Mouse (Mus musculus): ENCODE measurements at regions not wholly inside any gene's neighbourhood (a gene's known extent, or its start where the extent isn't known, plus 50 kb on each side); places are given as distances from the start of the nearest gene placed in this dataset.

DNA sequence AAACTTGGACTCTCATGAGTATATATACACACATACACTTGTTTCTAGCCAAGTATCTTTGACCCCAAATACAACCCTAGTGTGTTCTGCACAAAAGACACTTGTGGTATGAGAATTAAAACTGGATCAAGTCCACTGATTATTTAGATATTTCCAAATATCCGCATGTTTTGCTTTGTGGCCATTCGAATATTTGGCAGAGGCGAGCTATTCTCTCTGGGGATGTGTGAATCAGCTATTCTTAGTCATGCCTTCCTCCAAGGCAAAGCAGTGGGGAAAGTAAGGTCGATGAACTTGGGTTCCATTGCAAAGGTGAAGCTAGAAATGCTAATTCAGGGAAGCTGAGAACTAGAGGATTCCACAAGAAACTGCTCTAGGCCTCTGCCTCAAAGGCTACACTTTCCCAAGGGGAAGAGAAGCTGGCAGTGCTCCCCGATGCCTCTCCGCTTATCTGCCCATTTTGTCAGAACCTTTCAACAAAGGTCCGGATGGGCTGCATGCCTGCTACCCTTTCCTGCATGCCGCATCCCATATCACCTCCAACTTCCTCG is 154.4 kb downstream of the Snx19 start:
- DNase-seq (ENCODE audit: low read depth) = no peak

GRCm38 (mm10) chr9:30580500-30580899 is 153.6 kb downstream of the Snx19 start:
- DNase-seq (ENCODE audit: low read depth) = no peak

GRCm38 (mm10) chr9:30578213-30578612 is 151.3 kb downstream of the Snx19 start:
- no peak for DNase-seq (ENCODE audit: low read depth)

DNA sequence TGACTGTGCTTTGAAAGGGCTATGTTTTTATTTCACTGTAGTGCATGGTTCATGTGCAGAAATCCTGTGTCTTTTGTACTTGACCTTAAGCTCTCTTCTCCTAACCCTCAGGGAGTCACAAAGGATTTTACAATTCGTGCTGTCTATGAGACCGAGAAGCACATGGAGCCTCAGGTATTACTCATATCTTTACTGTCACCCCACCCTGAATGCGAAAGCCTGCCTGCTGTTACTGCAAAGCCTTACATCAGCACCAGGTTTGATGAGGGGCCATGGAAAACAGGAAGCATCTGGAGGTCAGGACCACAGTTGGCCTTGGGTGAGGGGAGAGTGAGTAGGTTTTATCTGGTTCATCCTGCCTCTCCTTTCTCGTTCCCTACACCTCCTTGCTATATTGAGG is 150.3 kb downstream of the Snx19 start:
- DNase-seq (ENCODE audit: low read depth) = no peak

DNA sequence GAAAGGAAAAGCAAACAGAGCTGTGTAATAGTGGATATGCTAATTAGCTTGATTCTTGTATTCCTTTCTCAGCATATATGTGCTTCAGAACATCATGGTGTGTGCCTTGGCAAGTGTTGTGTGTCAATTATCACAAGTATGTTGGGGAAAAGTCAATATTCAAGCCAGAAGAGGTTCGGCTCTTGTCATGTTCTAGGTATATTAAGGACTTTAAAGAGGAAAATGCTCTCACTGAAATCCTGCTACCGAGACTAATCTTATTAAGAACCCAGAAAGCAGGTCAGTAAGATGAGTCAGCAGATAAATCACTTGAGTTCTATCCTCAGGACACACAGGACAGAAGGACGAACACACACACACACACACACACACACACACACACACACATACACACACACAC is 148.6 kb downstream of the Snx19 start:
- DNase-seq (ENCODE audit: low read depth) = no peak

GRCm38 (mm10) chr9:30573294-30573693 is 146.4 kb downstream of the Snx19 start:
- no peak for DNase-seq (ENCODE audit: low read depth)

- DNase-seq (ENCODE audit: low read depth) = no peak
Observed at GRCm38 (mm10) chr9:30571014-30571413, 144.1 kb downstream of the Snx19 start.

DNA sequence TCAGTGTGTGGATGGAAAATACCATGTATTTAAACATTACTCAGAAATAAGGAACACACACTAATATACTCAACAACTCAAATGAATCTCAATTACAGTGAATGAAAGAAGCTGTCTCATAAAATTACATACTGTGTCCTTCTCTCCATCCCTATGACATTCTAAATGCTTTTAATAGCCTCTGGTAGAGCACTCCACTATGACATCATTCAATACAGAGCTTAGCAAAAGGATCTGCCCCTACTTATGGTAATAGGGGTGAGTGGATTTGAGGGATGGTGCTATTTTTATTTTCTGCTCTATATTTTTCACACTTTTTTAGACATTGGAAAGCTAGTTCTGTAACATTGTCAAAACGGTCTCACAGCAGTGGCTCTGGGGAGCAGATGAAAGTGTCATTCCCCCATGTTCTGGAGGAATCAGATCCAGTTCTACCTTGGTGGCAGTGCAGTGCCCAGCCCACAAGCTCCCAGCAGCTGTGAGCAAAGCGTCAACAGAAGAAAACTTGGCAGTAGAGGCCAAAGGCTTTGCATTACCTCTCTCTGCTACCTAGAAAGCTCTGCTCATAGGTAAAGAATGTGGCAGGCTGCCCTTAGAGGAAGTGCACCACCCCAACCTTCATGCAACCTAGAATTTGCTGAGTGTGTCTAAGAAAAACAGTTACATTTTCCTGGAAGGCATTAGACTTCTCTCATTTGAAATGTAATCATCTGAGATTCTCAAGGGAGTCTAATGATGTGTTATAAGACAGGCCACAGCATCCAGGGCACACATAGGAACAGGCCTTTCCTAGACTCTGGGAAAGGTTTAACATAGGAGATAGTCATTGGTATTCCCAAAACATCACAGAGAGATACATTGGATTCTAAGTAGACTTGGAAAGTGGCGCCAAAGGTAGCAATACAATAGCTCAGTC is 138.1 kb downstream of the Snx19 start:
- no peak for DNase-seq (ENCODE audit: low read depth)

DNA sequence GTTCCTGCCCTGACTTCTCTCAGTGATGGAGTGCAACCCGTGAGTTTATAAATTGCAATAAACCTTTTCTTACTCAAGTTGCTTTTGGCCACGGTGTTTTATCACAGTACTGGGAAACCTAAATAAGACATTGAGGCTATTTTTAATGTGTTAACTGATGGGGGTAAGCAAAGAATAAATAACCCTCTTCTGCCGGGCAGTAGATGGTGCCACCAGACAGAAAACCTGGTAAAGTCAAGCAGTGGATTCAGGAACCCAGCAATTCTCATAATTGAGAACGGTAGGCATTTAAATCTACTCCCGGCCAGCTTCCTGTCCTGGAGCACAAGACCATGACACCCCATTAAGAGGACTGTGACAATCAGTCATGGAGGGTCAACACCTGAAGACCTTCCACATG is 136.5 kb downstream of the Snx19 start:
- no peak for DNase-seq (ENCODE audit: low read depth)

GRCm38 (mm10) chr9:30554908-30555307 is 128.0 kb downstream of the Snx19 start:
- DNase-seq (ENCODE audit: low read depth) = no peak

DNA sequence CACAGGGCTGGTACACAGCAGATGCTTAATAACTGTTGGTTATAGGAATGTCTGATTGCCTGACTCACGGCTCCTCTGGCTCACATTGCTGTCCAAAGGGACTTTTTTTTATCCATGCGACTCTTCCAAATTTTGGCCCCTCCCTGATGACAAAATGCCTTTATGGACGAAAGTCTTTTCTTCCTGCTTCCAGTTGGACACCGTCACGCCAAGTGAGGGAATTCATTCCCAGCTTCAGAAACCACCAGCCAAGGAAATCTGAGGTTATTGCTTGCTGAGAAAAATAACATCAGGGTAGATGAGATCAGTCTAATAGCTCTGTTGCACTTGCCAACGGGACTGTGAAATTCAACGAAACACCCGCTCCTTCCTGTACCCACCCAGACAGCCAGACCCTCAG is 125.8 kb downstream of the Snx19 start:
- DNase-seq (ENCODE audit: low read depth) = no peak

GRCm38 (mm10) chr9:30549892-30550515 is 123.1 kb downstream of the Snx19 start:
- no peak for DNase-seq (ENCODE audit: low read depth)

GRCm38 (mm10) chr9:30539858-30540257 is 113.0 kb downstream of the Snx19 start:
- DNase-seq (ENCODE audit: low read depth) = peak; percentile 54

DNA sequence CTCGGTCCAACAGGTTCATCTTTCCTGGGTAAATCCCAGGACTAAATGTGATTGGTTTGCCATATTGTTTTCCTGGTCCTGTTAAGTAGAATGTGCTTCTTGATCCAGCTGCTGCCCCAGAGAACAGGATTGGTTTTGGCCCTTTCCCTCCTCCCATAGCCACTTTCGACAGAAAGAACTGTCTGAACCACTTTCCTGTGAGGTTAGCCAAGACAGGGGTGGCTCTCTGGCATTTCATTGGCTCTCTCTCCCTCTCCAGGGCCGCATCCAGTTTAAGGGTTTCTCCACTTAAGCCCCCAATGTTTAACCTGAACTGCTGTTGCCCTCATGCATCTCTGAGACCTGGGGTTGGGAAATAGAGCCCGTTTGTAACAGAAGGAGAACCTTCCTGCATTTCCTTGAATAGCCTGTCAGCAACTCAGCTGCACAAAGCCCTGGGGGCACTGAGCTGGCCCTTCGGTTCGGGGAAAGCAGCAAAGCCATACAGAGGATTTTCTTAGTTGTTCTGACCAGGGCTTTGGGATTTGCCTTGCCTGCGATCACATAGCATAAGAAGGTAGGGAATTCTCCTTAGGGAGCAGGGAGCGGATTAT is 109.7 kb downstream of the Snx19 start:
- DNase-seq (ENCODE audit: low read depth) = no peak

GRCm38 (mm10) chr9:30534961-30535360 is 108.1 kb downstream of the Snx19 start:
- DNase-seq (ENCODE audit: low read depth) = no peak

DNA sequence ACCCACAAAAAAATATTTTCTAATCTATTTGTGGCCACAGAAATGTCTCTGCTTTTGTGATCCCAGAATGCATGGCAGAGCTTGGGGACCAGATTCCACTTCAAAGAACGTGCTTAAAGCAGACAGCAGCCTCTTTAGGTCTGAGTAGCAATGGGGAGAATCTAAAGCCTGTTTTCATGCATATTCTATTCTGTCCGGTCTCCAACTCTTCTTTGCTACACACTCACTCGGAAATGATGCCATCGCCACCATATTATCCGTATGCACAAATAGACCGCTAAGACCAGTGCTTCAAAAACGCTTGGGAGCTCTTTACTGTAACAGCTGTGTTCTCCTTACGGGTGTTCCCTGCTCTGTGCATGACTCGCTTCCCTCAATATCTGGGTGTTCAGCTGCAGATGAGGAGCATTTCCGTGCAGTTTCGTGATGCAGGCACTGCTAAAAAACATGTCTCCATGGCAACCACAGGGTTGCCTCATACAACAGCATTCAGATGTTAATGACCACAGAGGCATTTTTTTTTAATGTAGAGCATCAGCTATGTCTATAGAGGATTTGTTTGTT is 107.0 kb downstream of the Snx19 start:
- no peak for DNase-seq (ENCODE audit: low read depth)

- no peak for DNase-seq (ENCODE audit: low read depth)
Observed at GRCm38 (mm10) chr9:30533091-30533779, 106.3 kb downstream of the Snx19 start.

DNA sequence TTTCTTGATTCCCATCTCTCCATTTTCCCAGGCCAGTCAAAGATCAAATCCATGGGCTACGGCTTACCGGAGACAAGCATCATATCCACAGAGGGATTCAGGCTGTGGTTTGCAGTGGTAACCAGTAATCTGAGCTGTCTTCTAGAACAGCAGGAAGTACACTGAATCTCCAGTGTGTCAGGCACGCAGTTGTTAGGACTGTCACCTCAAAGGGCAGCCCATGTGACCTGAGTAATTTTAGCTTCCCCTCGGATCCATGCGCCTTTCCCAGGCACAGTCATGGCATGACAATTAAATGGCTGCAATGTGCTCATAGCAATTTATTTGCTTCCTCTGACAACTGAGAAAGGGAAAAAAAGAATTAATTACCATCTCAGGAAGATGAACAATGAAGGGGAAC is 98.2 kb downstream of the Snx19 start:
- no peak for DNase-seq (ENCODE audit: low read depth)

DNA sequence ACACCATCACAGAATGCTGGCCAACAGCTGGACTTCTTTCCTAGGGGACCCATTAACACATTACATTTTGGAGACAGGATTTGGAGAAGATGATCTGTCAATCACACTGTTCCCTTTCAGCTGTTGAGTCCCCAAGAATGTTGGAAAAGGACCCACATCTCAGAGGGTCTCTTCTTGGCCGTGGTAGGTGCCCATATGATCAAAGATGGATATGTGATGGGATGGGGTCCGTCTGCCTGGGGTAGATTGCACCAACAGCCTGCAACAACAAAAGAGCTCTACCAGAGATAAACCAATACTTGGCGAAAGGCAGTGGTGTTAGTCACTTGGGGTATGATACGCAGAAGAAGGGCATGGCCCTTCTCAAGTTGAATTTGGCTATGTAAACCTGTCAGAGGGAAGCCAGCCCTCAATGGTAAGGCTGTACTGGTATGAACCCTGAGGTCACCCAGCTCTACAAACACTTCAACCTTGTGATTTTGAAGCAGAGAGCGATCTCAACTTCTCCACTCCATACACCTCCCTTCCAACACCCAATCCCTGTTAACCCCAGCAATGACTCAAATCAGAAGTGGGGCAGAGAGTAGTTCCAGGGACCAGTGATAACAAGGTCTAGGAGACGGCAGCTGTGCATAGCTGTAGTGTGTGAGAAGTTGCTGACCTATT is 97.6 kb downstream of the Snx19 start:
- DNase-seq (ENCODE audit: low read depth) = no peak

GRCm38 (mm10) chr9:30523852-30524251 is 96.9 kb downstream of the Snx19 start:
- DNase-seq (ENCODE audit: low read depth) = no peak
